In the genomic region with DNA sequence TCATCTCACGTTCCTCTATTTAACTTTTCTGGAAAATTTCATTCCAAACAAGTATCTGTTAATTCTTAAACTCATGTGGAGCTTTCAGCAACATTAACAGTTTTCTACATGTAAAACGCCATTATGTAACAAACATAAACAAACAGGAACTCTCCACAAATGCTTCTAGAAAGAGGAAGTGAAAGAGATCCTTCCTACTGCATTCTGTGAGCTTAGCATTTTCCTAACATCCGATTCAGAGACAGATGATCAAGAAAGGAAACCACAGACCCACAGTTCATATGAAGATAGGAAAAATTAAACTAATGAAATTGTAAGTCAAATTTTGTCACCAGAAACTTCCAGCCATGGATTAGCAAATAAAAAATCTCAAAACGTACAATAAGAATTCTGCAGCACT, we compare ENCODE assay signal across 18 mouse cellular contexts.
A peak's percentile ranks its signal among the peaks of the same experiment; 100 is the strongest.
DNase-seq lines count a peak whose midpoint lies in the region; ATAC-seq lines count a peak whose summit lies in the region.
"Had no signal": no experiment of that assay in that cellular context is flagged by ENCODE, and none has a peak within 500 bp of the region (broad histone marks: within the 10 kb centered on the region; RNA-seq: fewer than 3 reads in every experiment).

No protein-coding gene starts in this region.

- peak; percentile 97 for ATAC-seq in megakaryocyte, adult 5-6 weeks (ENCODE audit: poor library complexity, severe bottlenecking)
- ATAC-seq: forebrain, embryonic 15.5 days; inflammation-experienced regulatory T-cells, adult 6 months had no signal

- DNase-seq in lung, postnatal 25 days (ENCODE audit: low spot score) = peak; percentile 2
- DNase-seq in lung, postnatal 14 days = no peak
- peak; percentile 67 for DNase-seq in MEL-GATA-1-ER (ENCODE audit: extremely low read depth, low read depth)
- DNase-seq in urinary bladder, adult 2 months (ENCODE audit: low spot score) = no peak
- no peak for DNase-seq in adrenal gland, adult 18-20 months (ENCODE audit: low spot score in 2 of 2)
- no peak for DNase-seq in frontal cortex, adult 2 months (ENCODE audit: extremely low spot score in 1 of 2, low spot score in 1 of 2)
- DNase-seq: adrenal gland, adult 8-10 months; cerebellum, postnatal 10 days; gastrocnemius, postnatal 36 days; heart, postnatal 10 days; kidney, adult 8-10 months; kidney, postnatal 25 days; liver, embryonic 13.5 days; lung, postnatal 10 days; thymus, postnatal 36 days had no signal

Comparison
In these comparisons a context has a peak if more than half of its experiments do, and no peak if none do; other contexts are left out.
1. DNase-seq: peak in lung, postnatal 25 days (single experiment) and MEL-GATA-1-ER (single experiment); none in lung, postnatal 14 days (single experiment), urinary bladder, adult 2 months (single experiment), adrenal gland, adult 18-20 months (0 of 2) and frontal cortex, adult 2 months (0 of 2).